Comparison of ENCODE assay signal across 9 mouse cellular contexts in genomic region chr1:64066320-64067254, GRCm38 (mm10). TPM values are rescaled to one million over a fixed set of nuclear protein-coding genes. Genes with fewer than 3 reads are reported as not detected.
DNase-seq lines count a peak whose midpoint lies in the region; ATAC-seq and TF ChIP-seq lines count a peak whose summit lies in the region.
"Had no signal": no experiment of that assay in that cellular context is flagged by ENCODE, and none has a peak within 500 bp of the region (broad histone marks: within the 10 kb centered on the region; RNA-seq: fewer than 3 reads in every experiment).

No protein-coding gene starts in this region.

- H3K9ac ChIP-seq in hindbrain, postnatal 0 days (replicated peaks; ENCODE audit: low read length) = no peak overlapping the region
- peak overlapping the region; percentile 10; the same call in 1 of the 2 replicates for H3K9ac ChIP-seq in midbrain, embryonic 13.5 days (replicated peaks)
- H3K9ac ChIP-seq: liver, embryonic 14.5 days had no signal

- no peak for TF ChIP-seq CTCF in thymus, adult 2 months (IDR thresholded peaks at IDR 0.05; ENCODE audit: borderline replicate concordance, control insufficient read depth, extremely low read depth, insufficient read depth, low read length, poor library complexity)
- no peak for TF ChIP-seq CTCF in hindbrain, postnatal 0 days (IDR thresholded peaks at IDR 0.05; ENCODE audit: low read depth)

- H3K27ac ChIP-seq in thymus, adult 2 months (ENCODE audit: control insufficient read depth, insufficient read depth, low read length) = no peak overlapping the region
- H3K27ac ChIP-seq in hindbrain, postnatal 0 days = peak overlapping the region; percentile 43
- H3K27ac ChIP-seq in midbrain, embryonic 13.5 days = peak overlapping the region; percentile 89
- H3K27ac ChIP-seq: liver, embryonic 14.5 days had no signal

- no peaks in the 10 kb centered on the region for H3K27me3 ChIP-seq in thymus, adult 2 months (ENCODE audit: control insufficient read depth, insufficient read depth, low read length)
- H3K27me3 ChIP-seq in hindbrain, postnatal 0 days (ENCODE audit: insufficient read depth, low read length) = no peaks in the 10 kb centered on the region
- H3K27me3 ChIP-seq in midbrain, embryonic 13.5 days = no peaks in the 10 kb centered on the region

- no peaks in the 10 kb centered on the region for H3K36me3 ChIP-seq in thymus, adult 2 months (ENCODE audit: control insufficient read depth, insufficient read depth, low read length)
- no peaks in the 10 kb centered on the region for H3K36me3 ChIP-seq in hindbrain, postnatal 0 days (ENCODE audit: insufficient read depth, low read length)
- no peaks in the 10 kb centered on the region for H3K36me3 ChIP-seq in midbrain, embryonic 13.5 days

- peak; percentile 95 for ATAC-seq in hindbrain, postnatal 0 days
- ATAC-seq in midbrain, embryonic 13.5 days = peak; percentile 99
- no peak for ATAC-seq in monocyte, adult 5-6 weeks (replicated peaks; ENCODE audit: insufficient number of reproducible peaks, low FRiP score, low TSS enrichment, poor library complexity, severe bottlenecking)

- no peaks in the 10 kb centered on the region for H3K9me3 ChIP-seq in hindbrain, postnatal 0 days (ENCODE audit: low read length)
- H3K9me3 ChIP-seq in midbrain, embryonic 13.5 days = no peaks in the 10 kb centered on the region

- no peaks in the 10 kb centered on the region; the same call in 1 of the 2 replicates for H3K4me1 ChIP-seq in thymus, adult 2 months (replicated peaks; ENCODE audit: control insufficient read depth, insufficient read depth, low read length)
- H3K4me1 ChIP-seq in hindbrain, postnatal 0 days (ENCODE audit: insufficient read depth, low read length) = peaks cover 30% of the 10 kb centered on the region
- peaks cover 96% of the 10 kb centered on the region for H3K4me1 ChIP-seq in midbrain, embryonic 13.5 days (replicated peaks)

- WGBS in thymus, adult 2 months = 96% methylated on average over 10 of the region's 10 CpGs
- WGBS in hindbrain, postnatal 0 days = 11% methylated on average over 10 of the region's 10 CpGs
- WGBS in midbrain, embryonic 13.5 days = 9% methylated on average over 10 of the region's 10 CpGs

- DNase-seq in thymus, postnatal 0 days (ENCODE audit: low spot score) = peak; percentile 25
- no peak for DNase-seq in thymus, adult 2 months
- DNase-seq in hindbrain, postnatal 0 days (ENCODE audit: low spot score) = peak; percentile 86
- no peak for DNase-seq in gastrocnemius, adult 18-20 months (ENCODE audit: low spot score)
- no peak for DNase-seq in spleen, postnatal 10 days (ENCODE audit: low spot score in 2 of 2)
- DNase-seq in gastrocnemius, postnatal 25 days = no peak

- H3K4me2 ChIP-seq in hindbrain, postnatal 0 days (ENCODE audit: low read depth, low read length) = peak overlapping the region; percentile 22; the same call in 1 of the 2 replicates
- peak overlapping the region; percentile 40 for H3K4me2 ChIP-seq in midbrain, embryonic 13.5 days (replicated peaks)

- no peak overlapping the region for H3K4me3 ChIP-seq in thymus, adult 2 months (ENCODE audit: control insufficient read depth, insufficient read depth, low read length)
- H3K4me3 ChIP-seq in hindbrain, postnatal 0 days (ENCODE audit: low read length) = no peak overlapping the region
- no peak overlapping the region for H3K4me3 ChIP-seq in midbrain, embryonic 13.5 days (replicated peaks)

- TF ChIP-seq POLR2A in thymus, adult 2 months (IDR thresholded peaks at IDR 0.05; ENCODE audit: control insufficient read depth, extremely low read depth, insufficient read depth, low read length, poor library complexity) = no peak

RNA-seq across cellular contexts. Expression of gene Klf7, which starts 55.5 kb away (rescaled TPM):
- 22.0 and 31.2 TPM in 2 replicates for polyA plus RNA-seq in thymus, postnatal 0 days (2015; fragmentation: Nextera tagmentation; extraction: Ambion mirVana)
- polyA plus RNA-seq in thymus, adult 2 months (2012; rRNA removed) = 31.7 and 36.3 TPM in 2 replicates
- total RNA-seq in hindbrain, postnatal 0 days (2014; rRNA removed) = 47.3 and 48.0 TPM in 2 replicates
- polyA plus RNA-seq in hindbrain, postnatal 0 days (2015; fragmentation: Nextera tagmentation; extraction: Ambion mirVana) = 115 and 120 TPM in 2 replicates
- 84.5 and 92.2 TPM in 2 replicates for polyA plus RNA-seq in midbrain, embryonic 13.5 days (2015; fragmentation: Nextera tagmentation; extraction: Ambion mirVana)
- 15.9 to 26.0 TPM (median 19.5 TPM) in 3 replicates for total RNA-seq in monocyte, adult 5-6 weeks (2017)
- total RNA-seq in gastrocnemius, adult 18-20 months (2021) = 1 to 10 TPM; 5.8 to 8.1 TPM
- total RNA-seq in gastrocnemius, postnatal 25 days (2021) = 1 to 10 TPM; 7.1 to 8.6 TPM

Comparison
In these comparisons a context has a peak if more than half of its experiments do, and no peak if none do; other contexts are left out.
1. DNase-seq: peak in thymus, postnatal 0 days (single experiment) and hindbrain, postnatal 0 days (single experiment); none in thymus, adult 2 months (single experiment), gastrocnemius, adult 18-20 months (single experiment), spleen, postnatal 10 days (0 of 2) and gastrocnemius, postnatal 25 days (single experiment).